Comparison of ENCODE assay signal across 8 mouse cellular contexts in the genomic region with DNA sequence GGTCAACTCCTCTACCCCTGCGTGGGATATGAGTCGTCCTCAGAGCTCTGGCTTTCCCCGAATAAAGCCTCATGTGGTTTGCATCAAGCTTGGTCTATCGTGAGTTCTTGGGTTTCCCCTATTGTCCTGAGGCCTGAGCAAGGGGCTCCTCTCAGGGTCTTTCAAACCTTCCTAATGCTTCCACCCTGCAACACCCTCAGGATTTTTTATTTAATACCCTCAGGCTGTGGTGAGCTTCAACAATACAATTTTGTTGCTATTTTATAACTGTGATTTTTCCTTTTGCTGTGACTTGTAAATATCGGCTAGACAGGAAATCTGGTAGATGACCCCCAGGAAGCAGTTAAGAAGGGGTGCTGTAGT. TPM values are rescaled to one million over a fixed set of nuclear protein-coding genes. Genes with fewer than 3 reads are reported as not detected.
A peak's percentile ranks its signal among the peaks of the same experiment; 100 is the strongest.
DNase-seq lines count a peak whose midpoint lies in the region; ATAC-seq and TF ChIP-seq lines count a peak whose summit lies in the region.
"Not testable (repeated sequence)": the region's sequence is repeated elsewhere in the genome, so short reads cannot be mapped to it uniquely, and the experiment has no call there.

No protein-coding gene starts in this region.

- ATAC-seq in embryonic facial prominence, embryonic 11.5 days (replicated peaks; ENCODE audit: insufficient number of reproducible peaks, low FRiP score, low TSS enrichment, low read depth); intestine, postnatal 0 days; limb, embryonic 12.5 days (ENCODE audit: insufficient number of reproducible peaks, insufficient read depth, low FRiP score, low TSS enrichment, low read depth); lung, embryonic 14.5 days (ENCODE audit: insufficient read depth); stomach, embryonic 15.5 days (ENCODE audit: insufficient read depth, low FRiP score, low read depth): not testable (repeated sequence)
- ATAC-seq in forebrain, embryonic 16.5 days: peak; percentile 27
- ATAC-seq in midbrain, postnatal 0 days (ENCODE audit: low FRiP score): peak; percentile 47; the same call in 1 of the 2 replicates

- WGBS in embryonic facial prominence, embryonic 11.5 days: 48% methylated on average over 5 of the region's 5 CpGs
- WGBS in forebrain, embryonic 16.5 days: 56% methylated on average over 5 of the region's 5 CpGs
- 64% methylated on average over 5 of the region's 5 CpGs for WGBS in hindbrain, embryonic 10.5 days
- WGBS in intestine, postnatal 0 days: 73% methylated on average over 5 of the region's 5 CpGs
- WGBS in limb, embryonic 12.5 days: 24% methylated on average over 5 of the region's 5 CpGs
- WGBS in lung, embryonic 14.5 days: 54% methylated on average over 5 of the region's 5 CpGs
- WGBS in midbrain, postnatal 0 days: 24% methylated on average over 5 of the region's 5 CpGs
- WGBS in stomach, embryonic 15.5 days: 56% methylated on average over 5 of the region's 5 CpGs

- not testable (repeated sequence) for H3K4me2 ChIP-seq in embryonic facial prominence, embryonic 11.5 days (ENCODE audit: low read depth, low read length)
- peak overlapping the region; percentile 74 for H3K4me2 ChIP-seq in forebrain, embryonic 16.5 days (ENCODE audit: low read length)
- peak overlapping the region; percentile 80 for H3K4me2 ChIP-seq in intestine, postnatal 0 days (replicated peaks; ENCODE audit: low read depth)
- peak overlapping the region; percentile 80 for H3K4me2 ChIP-seq in limb, embryonic 12.5 days
- peak overlapping the region; percentile 71 for H3K4me2 ChIP-seq in lung, embryonic 14.5 days
- peak overlapping the region; percentile 72; the same call in 1 of the 2 replicates for H3K4me2 ChIP-seq in midbrain, postnatal 0 days (ENCODE audit: low read depth, low read length, poor library complexity, severe bottlenecking)
- H3K4me2 ChIP-seq in stomach, embryonic 15.5 days: peak overlapping the region; percentile 93; the same call in 1 of the 2 replicates

- H3K9me3 ChIP-seq in embryonic facial prominence, embryonic 11.5 days (replicated peaks; ENCODE audit: control insufficient read depth, low read length); forebrain, embryonic 16.5 days (ENCODE audit: control insufficient read depth, low read length); hindbrain, embryonic 10.5 days; intestine, postnatal 0 days (ENCODE audit: control insufficient read depth); limb, embryonic 12.5 days; lung, embryonic 14.5 days (ENCODE audit: low read depth, low read length); midbrain, postnatal 0 days (ENCODE audit: low read length); stomach, embryonic 15.5 days: not testable (repeated sequence)

- TF ChIP-seq CTCF in intestine, postnatal 0 days (IDR thresholded peaks at IDR 0.05; ENCODE audit: low read depth); lung, embryonic 14.5 days (IDR thresholded peaks at IDR 0.05; ENCODE audit: low read depth); midbrain, postnatal 0 days (IDR thresholded peaks at IDR 0.05): not testable (repeated sequence)

- not testable (repeated sequence) for H3K27me3 ChIP-seq in embryonic facial prominence, embryonic 11.5 days (ENCODE audit: control insufficient read depth, insufficient read depth, low read length); forebrain, embryonic 16.5 days (replicated peaks; ENCODE audit: control insufficient read depth, insufficient read depth, low read length); hindbrain, embryonic 10.5 days (ENCODE audit: insufficient read depth, poor library complexity, severe bottlenecking); intestine, postnatal 0 days (replicated peaks; ENCODE audit: control insufficient read depth, insufficient read depth, low read length); limb, embryonic 12.5 days; lung, embryonic 14.5 days (ENCODE audit: insufficient read depth, low read length); midbrain, postnatal 0 days (ENCODE audit: insufficient read depth, low read length); stomach, embryonic 15.5 days (replicated peaks)

- not testable (repeated sequence) for H3K27ac ChIP-seq in embryonic facial prominence, embryonic 11.5 days (replicated peaks; ENCODE audit: low read depth, low read length); forebrain, embryonic 16.5 days (ENCODE audit: low read length); intestine, postnatal 0 days (ENCODE audit: low read depth, low read length); lung, embryonic 14.5 days (ENCODE audit: low read depth); midbrain, postnatal 0 days (ENCODE audit: low read depth, low read length); stomach, embryonic 15.5 days
- 0 out of 2 replicates have a peak overlapping the region, but pooled peaks have one; percentile 90 for H3K27ac ChIP-seq in hindbrain, embryonic 10.5 days
- peak overlapping the region; percentile 67; the same call in 1 of the 2 replicates for H3K27ac ChIP-seq in limb, embryonic 12.5 days

- H3K36me3 ChIP-seq in embryonic facial prominence, embryonic 11.5 days (replicated peaks; ENCODE audit: control insufficient read depth, insufficient read depth, low read depth, low read length); forebrain, embryonic 16.5 days (ENCODE audit: control insufficient read depth, insufficient read depth); hindbrain, embryonic 10.5 days; intestine, postnatal 0 days (ENCODE audit: control insufficient read depth, insufficient read depth); limb, embryonic 12.5 days; lung, embryonic 14.5 days (ENCODE audit: insufficient read depth); midbrain, postnatal 0 days (ENCODE audit: insufficient read depth, low read length); stomach, embryonic 15.5 days: not testable (repeated sequence)

- not testable (repeated sequence) for H3K4me3 ChIP-seq in embryonic facial prominence, embryonic 11.5 days (ENCODE audit: low read depth, low read length)
- H3K4me3 ChIP-seq in forebrain, embryonic 16.5 days (replicated peaks; ENCODE audit: low read length): peak overlapping the region; percentile 53
- H3K4me3 ChIP-seq in hindbrain, embryonic 10.5 days: peak overlapping the region; percentile 58; the same call in 1 of the 2 replicates
- peak overlapping the region; percentile 41; the same call in 1 of the 2 replicates for H3K4me3 ChIP-seq in intestine, postnatal 0 days (ENCODE audit: low read depth, low read length)
- peak overlapping the region; percentile 54 for H3K4me3 ChIP-seq in limb, embryonic 12.5 days (replicated peaks)
- H3K4me3 ChIP-seq in lung, embryonic 14.5 days (ENCODE audit: low read depth, low read length): peak overlapping the region; percentile 47; the same call in 1 of the 2 replicates
- H3K4me3 ChIP-seq in midbrain, postnatal 0 days (ENCODE audit: low read depth, low read length): peak overlapping the region; percentile 52
- H3K4me3 ChIP-seq in stomach, embryonic 15.5 days (replicated peaks): peak overlapping the region; percentile 52; the same call in 1 of the 2 replicates

- peak; percentile 6 for DNase-seq in embryonic facial prominence, embryonic 11.5 days (ENCODE audit: low spot score)
- DNase-seq in hindbrain, embryonic 10.5 days (ENCODE audit: low spot score); lung, embryonic 14.5 days; midbrain, postnatal 0 days (ENCODE audit: low spot score): not testable (repeated sequence)

- not testable (repeated sequence) for H3K4me1 ChIP-seq in embryonic facial prominence, embryonic 11.5 days (ENCODE audit: control insufficient read depth, insufficient read depth, low read length); forebrain, embryonic 16.5 days (replicated peaks; ENCODE audit: control insufficient read depth, insufficient read depth, low read length); hindbrain, embryonic 10.5 days (replicated peaks); intestine, postnatal 0 days (replicated peaks; ENCODE audit: control insufficient read depth, insufficient read depth, low read length); limb, embryonic 12.5 days (replicated peaks); lung, embryonic 14.5 days (ENCODE audit: insufficient read depth); midbrain, postnatal 0 days (ENCODE audit: insufficient read depth, low read length); stomach, embryonic 15.5 days

- H3K9ac ChIP-seq in embryonic facial prominence, embryonic 11.5 days (replicated peaks; ENCODE audit: low read length); forebrain, embryonic 16.5 days (replicated peaks; ENCODE audit: low read depth, low read length); intestine, postnatal 0 days (ENCODE audit: low read depth, low read length); limb, embryonic 12.5 days (replicated peaks); lung, embryonic 14.5 days; midbrain, postnatal 0 days (replicated peaks; ENCODE audit: low read length, poor library complexity, severe bottlenecking); stomach, embryonic 15.5 days: not testable (repeated sequence)

RNA-seq across cellular contexts. Expression of a gene that starts 0.6 kb away (rescaled TPM):
- polyA plus RNA-seq in embryonic facial prominence, embryonic 11.5 days (2014; fragmentation: Nextera tagmentation; extraction: Ambion mirVana): 110 and 116 TPM in 2 replicates
- polyA plus RNA-seq in forebrain, embryonic 16.5 days (2015; fragmentation: Nextera tagmentation; extraction: Ambion mirVana): 91.1 and 91.9 TPM in 2 replicates
- polyA plus RNA-seq in hindbrain, embryonic 10.5 days (2016; fragmentation: Nextera tagmentation; extraction: Ambion mirVana): 96.1 and 104 TPM in 2 replicates
- 19.8 and 20.1 TPM in 2 replicates for polyA plus RNA-seq in intestine, postnatal 0 days (2015; fragmentation: Nextera tagmentation; extraction: Ambion mirVana)
- 94.0 TPM in 2 replicates for polyA plus RNA-seq in limb, embryonic 12.5 days (2016; fragmentation: Nextera tagmentation; extraction: Ambion mirVana)
- polyA plus RNA-seq in lung, embryonic 14.5 days (2014; fragmentation: Nextera tagmentation; extraction: Ambion mirVana): 109 and 111 TPM in 2 replicates
- total RNA-seq in midbrain, postnatal 0 days (2014; rRNA removed): 42.3 and 47.8 TPM in 2 replicates
- polyA plus RNA-seq in midbrain, postnatal 0 days (2015; fragmentation: Nextera tagmentation; extraction: Ambion mirVana): 48.3 and 51.5 TPM in 2 replicates
- polyA plus RNA-seq in stomach, embryonic 15.5 days (2015; fragmentation: Nextera tagmentation; extraction: Ambion mirVana): 65.7 and 66.2 TPM in 2 replicates
